Mouse (Mus musculus) spleen, adult 18-20 months (tissue): Measurements from ENCODE around the gene Tcf7l2.

Experiments used
- DNase-seq, 2 experiments: peaks; one replicate each; pipeline ENCODE4 v3.0.0; 2022; ENCODE audit warnings: mixed read lengths in 2 of 2

The Tcf7l2 gene

DNA sequence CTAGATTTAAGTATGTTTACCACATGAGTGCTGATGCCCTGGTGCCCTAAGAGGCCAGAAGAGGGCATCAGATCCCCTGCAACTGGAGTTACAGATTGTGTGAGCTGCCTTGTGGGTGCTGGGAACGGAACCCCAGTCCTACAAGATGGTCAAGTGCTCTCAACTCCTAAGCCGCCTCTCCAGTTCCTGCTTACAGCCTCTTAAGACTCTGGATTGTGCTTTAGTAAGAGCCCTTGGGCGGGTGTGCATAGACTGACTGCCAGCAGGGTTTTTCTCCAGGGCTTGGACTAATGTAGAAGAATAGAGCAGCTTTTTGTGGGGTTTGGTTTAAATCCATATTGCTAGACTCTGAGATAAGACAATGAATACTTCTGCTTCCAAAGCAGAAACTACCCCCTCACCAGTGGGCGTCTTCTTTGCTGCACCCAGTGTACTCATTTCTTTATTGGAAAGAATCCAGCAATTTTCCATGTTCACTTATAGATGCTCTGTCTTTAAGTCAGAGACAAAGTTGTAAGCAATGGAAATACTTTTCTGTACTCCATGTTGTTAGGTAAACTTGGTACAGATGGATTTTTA is 92.3 kb downstream of the Tcf7l2 start:
- no peak for DNase-seq

- DNase-seq, result no peak
Observed at GRCm38 (mm10) chr19:55836930-55837687, 95.5 kb downstream of the Tcf7l2 start.

GRCm38 (mm10) chr19:55837924-55838323 is 96.3 kb downstream of the Tcf7l2 start:
- no peak for DNase-seq

DNA sequence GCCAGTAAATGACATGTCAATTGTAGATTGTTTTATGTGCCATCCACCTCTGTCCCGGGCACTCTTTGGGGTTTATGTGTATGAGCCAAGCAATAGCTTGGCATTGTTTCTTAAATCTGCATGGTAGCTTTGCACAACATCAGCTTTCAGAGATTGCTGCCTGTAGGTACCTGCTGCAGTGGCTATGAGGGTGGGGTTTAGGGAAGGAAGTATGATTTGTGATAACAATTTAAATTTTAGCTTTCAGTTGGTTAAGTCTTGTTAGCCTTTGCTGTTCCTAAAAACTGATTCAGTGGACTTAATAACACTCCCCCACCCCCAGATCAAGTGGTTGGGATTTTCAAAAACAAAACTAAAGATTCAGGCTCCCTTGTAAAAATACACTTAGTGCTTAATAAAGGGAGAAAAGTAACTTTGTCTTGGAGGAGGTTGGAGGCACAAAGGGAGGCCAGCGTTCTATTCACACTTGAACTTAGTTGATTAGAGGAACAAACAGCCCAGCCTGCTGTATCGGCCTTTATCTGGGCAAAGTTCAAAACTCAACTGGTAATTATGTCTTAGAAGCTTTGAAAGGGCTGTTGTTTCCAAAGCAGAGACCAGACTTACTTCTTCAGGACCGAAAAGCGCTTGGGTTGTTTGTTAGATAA is 96.9 kb downstream of the Tcf7l2 start:
- no peak for DNase-seq

DNA sequence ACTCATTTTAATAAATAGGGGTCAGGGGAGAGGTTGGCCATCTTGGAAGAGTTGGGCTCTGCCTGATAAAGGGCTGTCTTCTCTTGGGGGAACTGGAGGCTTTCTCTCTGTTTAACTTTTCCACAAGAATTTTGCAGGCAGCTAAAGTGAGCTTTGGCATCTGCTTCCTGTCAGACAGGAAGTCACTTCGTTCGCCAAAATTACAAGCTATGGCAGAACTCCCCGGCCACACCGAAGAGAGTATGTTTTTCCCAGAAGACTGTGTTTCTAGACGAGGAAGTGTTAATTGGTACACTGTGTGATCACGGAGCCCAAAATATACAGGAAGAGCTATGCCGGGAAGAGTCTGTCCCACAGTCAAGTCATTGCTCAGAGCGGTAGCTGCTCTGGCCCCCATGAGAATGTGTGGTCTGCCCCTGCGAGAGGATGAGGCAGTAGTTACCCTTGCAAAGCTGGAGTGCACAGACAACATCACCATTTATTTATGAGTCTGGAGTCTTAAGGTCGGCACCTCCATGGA is 97.5 kb downstream of the Tcf7l2 start:
- no peak for DNase-seq

DNA sequence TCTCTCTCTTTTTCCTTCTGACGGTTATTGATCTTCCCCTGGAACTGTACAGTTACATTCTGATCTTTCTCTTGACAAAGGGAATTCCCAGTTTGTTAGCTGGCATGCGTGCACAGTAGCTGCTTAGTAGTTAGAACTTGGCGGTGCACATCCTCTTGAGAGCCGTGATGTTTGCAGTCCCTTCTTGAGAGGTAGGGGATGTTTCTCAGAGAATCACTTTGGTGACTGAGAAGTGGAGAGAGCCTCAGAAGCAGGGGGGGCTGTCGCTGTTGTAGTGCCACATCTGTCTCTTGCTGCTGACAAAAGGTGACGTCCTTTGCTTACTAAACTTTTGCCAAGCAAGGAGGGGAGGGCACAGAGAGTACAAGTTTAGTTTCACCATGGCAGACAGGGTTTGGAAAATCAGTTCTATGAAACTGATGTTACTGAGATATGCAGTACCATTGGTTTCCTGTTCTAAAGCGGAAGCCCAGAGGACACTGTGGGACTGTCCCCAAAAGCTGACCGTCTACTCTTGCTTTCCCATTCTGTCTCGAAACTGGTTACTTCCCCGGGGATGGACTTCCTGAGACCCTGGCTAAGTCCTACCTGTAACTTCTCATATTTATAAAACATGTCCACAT is 99.0 kb downstream of the Tcf7l2 start:
- DNase-seq, result no peak

DNA sequence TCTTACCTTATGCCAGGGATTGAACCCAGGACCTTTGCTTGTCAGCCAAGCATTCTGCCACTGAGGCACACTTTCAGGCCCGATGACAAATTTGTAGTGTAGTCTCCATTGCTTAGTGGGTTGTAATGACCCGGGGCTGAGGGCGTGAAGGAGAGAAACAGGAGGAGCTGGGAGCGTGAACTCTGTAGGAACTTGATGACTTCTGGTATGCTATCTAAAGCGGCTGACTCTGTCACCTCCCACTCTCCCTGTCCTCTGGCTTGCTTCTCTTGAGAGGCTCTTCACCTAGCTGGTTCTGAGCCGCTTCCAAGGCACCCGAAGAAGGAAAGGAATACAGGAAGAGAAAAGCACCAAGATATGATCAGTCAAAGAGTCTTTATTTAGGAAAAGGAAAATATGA is 100.4 kb downstream of the Tcf7l2 start:
- DNase-seq, result no peak

DNA sequence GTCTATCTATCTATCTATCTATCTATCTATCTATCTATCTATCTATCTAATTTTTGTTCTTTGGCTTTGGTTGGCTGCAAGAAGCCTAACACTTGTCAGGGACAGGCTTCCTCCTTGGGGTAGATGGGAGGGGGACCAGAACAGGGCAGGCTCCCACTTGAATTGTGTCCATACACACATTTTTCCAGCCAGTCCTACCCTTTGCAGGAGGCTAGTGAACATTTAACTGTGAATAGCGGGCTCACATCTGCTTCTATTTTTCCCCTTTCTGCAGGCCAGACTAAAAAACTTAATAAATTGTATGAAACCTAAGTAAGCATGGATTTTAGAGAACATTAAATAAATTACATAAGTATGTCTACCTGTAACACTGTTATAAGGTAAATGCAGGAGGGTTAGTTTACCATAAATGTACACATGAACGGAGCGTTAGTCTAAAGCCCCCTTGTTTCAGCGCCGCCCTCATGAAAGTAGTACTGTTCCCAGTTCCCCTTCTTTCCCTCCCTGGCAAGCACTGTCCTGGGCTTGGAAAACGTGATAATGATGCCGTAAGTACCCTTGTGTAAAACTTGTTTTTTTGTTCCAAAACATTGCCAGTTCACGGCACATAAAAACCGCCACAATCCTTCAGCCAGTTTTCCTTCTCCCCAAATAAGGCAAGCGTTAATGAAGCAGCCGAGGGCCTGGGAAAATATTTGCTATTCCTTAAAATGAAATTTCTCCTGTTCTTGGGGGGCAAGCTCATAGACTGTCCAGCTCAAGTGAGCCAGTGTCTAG is 101.7 kb downstream of the Tcf7l2 start:
- no peak for DNase-seq

DNA sequence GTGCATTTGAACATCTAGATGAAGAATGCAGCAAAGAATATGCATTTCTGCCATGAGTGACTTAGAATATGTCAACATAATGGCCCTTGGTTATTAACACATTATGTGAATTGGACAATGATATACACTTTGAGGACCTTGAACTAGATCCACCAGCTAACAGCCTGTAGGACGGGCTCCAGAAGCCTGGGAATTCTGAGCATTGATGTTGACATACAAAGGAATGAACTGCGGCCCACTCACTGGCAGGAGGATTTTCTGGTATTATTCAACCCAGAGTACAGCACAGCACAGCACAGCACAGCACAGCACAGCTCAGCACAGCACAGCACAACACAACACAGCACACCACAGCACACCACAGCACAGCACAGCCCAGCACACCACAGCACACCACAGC is 104.1 kb downstream of the Tcf7l2 start:
- no peak for DNase-seq

DNA sequence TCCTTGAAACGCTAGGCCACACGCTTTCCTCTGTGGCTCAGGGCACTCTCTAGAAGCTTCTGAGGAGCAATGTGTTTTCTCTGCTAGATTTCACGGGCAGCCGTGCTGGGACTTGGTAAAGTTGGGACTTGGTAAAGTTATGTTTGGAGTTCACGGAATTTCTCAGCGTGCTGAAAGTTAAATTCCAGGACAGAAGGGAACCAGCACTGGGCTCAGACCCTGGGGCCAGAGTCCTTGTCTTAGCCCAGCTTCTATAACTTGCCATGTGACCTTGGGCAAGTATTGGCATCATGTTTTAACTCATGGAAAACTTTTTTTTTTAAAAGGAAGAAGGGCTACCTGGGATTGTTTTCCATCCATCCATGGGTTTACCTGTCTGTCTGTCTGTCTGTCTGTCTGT is 104.6 kb downstream of the Tcf7l2 start:
- DNase-seq, result no peak

DNA sequence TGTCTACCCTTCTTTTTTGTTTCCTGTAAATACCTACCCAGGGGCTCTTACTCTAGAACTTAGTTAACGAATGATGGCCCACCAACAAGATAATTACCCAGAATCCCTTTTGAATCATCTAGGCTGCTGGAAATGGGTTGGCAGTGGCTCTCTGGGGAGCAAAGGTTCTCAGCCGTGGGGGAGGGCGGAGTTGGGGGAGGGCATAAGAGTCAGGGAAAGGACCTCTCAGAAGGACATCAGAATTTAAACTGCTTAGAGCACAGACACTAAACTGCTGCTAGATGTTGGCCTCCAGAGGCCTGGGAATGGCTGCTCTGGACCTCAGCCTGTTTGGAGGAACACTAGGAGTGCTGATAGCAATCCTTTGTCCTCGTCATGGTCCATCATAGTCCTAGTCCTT is 105.4 kb downstream of the Tcf7l2 start:
- DNase-seq, result no peak

DNA sequence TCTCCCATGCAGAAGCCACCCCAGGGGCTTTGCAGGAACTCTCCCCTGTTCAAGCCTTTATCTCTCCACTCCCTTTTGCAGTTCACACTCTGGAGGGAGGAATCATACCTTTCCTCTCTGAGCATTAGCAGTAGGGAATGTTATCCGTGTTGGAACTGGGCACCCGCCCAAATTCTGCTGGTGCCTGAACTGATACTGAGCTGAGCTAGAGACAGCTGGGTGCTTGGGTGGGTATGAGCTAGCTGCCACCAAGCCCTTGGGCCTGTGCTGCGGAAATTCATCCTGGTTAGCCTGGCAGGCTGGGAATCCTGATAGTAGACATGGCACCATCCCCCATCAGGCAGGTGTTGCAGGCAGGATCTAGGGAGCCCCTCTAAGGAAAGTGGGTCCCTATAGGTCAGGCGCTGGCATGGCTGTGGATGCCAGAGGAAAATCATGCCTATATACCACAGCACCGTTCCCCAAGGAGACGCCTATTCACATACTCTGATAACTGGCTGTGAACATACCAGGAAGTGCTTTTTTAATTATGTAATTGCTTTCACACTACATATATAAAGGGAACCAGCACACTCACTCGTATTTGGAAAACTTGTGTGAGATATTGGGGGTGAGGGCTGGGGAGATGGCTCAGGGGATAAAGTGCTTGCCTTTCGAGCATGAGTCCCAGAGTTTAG is 108.9 kb downstream of the Tcf7l2 start:
- DNase-seq, result no peak

DNA sequence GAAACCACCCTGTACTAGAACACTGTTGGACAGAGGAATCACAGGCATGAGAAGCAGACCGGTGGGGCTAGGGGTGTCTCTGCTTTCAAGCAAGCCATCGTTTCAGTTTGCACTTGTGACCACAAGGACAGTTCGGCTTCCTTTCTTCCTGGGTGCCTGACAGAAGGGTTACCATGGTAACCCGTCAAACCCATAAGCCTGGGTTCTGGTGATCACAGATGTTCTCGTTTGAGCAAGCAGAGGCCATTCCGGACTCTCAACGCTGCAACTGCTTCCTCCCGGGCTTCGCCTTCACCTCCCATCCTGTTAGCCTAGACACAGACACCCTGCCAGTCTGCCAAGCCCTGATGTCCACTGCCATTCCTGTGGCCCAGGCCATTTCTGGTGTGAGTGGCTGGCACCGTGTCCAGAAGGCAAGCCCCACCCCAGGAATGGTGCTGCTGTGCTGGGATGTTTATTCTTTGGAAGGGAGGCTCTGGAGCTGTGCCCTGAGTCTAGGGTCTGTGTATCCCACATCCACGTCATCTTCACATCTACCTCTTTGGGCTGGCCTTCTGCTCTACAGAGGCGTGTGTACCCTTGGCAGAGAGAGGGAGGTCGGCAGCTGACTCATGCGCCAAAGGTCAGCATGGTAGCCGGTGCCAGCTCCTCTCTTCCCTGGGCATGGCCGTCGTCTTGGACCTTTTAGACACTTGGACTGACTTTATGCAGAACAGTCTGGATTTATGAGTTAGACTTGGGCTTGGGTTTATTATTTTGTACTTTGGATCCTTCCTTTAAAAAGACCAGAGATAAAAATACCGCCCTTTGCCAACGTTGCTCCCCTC is 110.1 kb downstream of the Tcf7l2 start:
- no peak for DNase-seq

DNA sequence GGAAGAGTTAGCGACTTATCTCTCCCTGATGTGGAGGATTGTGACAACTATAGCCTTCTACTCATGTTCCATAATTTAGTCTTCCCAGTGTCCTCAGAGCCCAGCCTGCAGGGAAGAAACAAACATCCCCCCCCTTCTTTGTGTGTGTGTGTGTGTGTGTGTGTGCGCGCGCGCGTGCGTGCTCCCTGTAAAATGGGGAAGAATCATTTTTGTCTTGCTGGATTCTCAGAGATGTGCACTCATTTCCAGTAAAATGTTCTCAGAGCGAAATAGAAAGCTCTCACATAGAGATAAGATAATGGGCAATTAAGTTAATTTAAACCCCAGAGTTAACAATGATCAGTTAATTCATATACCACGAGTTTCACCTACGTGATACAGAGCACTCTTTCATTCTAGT is 112.8 kb downstream of the Tcf7l2 start:
- no peak for DNase-seq

- DNase-seq, result no peak
Observed at GRCm38 (mm10) chr19:55855571-55855970, 114.0 kb downstream of the Tcf7l2 start.

DNA sequence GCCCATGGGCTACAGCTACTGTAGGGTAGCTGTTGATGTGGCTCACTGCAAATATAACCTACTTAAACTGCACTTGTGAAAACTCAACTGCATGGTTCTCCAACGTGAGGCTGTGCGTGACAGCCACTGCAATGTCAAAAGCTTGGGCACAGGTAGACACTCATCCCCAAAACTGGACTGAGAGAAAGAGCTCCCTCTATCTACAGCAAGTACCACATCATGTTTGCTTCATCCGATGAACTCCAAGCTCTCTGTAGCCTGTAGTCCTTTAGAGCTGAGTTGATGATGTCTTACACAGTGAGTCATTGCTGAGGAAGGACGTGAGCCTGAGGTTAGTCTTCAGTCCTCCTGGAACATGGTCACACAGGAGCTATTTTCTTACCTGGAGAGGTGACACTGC is 115.7 kb downstream of the Tcf7l2 start:
- DNase-seq, result no peak

DNA sequence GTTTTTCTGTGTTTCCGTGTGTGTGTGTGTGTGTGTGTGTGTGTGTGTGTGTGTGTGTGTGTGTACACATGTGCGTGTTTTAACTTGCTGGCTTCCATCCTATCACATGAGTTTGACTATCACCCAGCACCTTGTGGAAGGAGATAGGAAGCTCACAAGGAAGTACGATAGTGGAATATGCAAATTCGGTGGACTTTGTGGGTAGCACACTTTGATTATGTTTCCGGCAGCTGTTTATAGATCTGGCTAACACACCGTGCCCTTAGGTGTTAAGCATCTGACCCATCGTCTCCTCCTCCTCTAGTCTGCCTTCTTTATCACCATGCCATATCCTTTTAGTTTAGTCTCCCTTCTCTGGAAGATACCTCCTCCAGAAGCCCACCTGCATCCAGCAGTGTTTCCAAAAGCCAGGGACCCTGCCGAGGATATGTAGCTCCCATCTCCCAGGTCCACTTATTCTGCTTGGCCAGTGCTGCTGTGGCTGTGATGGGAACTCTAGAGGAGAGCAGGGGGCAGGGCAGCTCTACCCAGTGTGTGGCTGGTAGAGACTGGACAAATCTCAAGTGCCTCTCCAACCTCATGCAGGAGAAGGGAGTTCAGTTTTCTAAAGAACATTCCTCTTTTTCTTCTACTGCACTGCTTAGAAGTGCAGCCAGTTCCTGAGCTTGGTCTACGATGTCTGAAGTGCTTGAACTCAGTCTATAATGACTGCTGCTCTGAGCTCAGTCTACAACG is 118.6 kb downstream of the Tcf7l2 start:
- DNase-seq, result no peak

DNA sequence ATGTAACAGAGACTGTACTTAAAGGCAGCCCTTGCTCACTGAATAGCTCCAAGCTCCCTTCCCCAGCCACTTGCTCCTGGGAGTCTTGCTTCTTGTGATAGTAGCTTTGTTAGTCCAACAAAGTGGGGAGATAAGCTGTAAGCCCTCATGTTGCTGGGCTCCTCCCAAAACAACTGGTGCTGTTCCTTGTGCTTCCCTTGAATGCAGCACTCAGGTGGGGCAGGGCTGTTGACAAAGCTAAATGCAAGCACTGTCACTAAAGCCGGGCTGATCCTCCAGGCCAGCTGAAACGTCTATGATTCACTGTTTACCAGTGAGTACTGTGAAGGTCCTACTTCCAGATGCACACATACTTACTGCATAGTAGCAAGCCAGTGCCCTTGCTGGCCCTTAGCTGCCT is 120.1 kb downstream of the Tcf7l2 start:
- DNase-seq, result no peak

DNA sequence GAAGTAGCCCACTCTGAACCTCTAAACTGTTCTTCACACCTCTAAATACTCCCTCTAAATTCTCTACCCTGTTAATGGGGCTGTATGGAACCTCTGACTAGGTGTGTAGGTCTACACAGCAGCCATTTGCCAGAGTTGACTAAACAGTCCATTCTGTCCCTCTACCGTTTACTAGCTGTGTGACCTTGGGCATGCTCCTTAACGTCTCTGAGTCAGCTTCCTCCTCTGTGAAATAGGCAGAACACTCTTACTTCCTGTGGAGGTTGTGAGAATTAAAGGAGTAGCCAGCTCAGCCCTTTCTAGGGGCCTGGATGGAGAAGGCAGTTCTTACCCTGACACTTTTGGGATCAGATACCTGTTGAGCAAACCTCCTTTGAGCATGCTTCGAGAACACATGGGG is 120.9 kb downstream of the Tcf7l2 start:
- no peak for DNase-seq

- no peak for DNase-seq
Observed at GRCm38 (mm10) chr19:55865049-55865448, 123.4 kb downstream of the Tcf7l2 start.
